Mouse (Mus musculus) C2C12 (cell line): ENCODE data around the gene Anapc15-ps.

Experiments used
- CEBPB ChIP-seq: IDR thresholded peaks from one replicate; pipeline ENCODE4 v1.6.1; 2011; ENCODE audit warnings: low read depth, mild to moderate bottlenecking, control low read depth, moderate library complexity
- CTCF ChIP-seq: IDR thresholded peaks from one replicate; pipeline ENCODE4 v1.5.1; 2011; ENCODE audit not compliant: control insufficient read depth, insufficient read depth, insufficient read length
- USF1 ChIP-seq: IDR thresholded peaks from one replicate; pipeline ENCODE4 v1.6.1; 2011; ENCODE audit warnings: low read depth, mild to moderate bottlenecking, control low read depth, moderate library complexity

- TF ChIP-seq CTCF (no peak), USF1 (no peak), CEBPB (no peak)
Observed at GRCm38 (mm10) chr10:95681481-95681880, 8.2 kb upstream of the Anapc15-ps start.
